Mouse (Mus musculus): Measurements from ENCODE around the gene Vmn2r39. TPM values are rescaled to one million over a fixed set of nuclear protein-coding genes. Genes with fewer than 3 reads are reported as not detected.
"Not testable (repeated sequence)": the region's sequence is repeated elsewhere in the genome, so short reads cannot be mapped to it uniquely, and the experiment has no call there.

The Vmn2r39 gene
- not detected in 2 replicates for polyA plus RNA-seq (2015; fragmentation: Nextera tagmentation; extraction: Ambion mirVana)

DNA sequence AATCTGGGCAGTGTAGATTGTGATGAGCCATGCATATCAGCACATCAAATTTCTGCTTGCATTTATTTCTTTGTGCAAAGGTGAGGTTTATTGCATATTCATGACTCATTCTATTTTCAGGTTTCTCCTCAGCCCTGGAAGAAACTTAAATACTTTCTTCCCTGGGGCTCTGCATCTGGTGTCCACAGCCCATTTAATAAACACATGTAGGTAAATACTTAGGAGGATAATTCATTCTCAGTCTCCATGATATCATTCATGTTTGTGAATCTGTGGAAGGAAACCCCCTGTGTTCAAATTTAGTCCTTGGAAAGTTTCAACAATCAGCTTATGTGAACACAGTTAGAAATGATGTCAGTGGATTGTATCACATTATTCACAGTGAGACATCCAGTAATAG lies at the start of gene Vmn2r39:
Gene Vmn2r39, minus strand, starts transcription at position 101 of the 400 bp plus-strand sequence.
- not testable (repeated sequence) for DNase-seq (ENCODE audit: low spot score)

- DNase-seq (ENCODE audit: low spot score), result not testable (repeated sequence)
Observed at GRCm38 (mm10) chr7:9065353-9065752, 34.8 kb upstream of the Vmn2r39 start.

Other genes with a start within 250 kb of the Vmn2r39 start
- gene Vmn2r40, start 99.4 kb downstream of the Vmn2r39 start, polyA plus RNA-seq (2015; fragmentation: Nextera tagmentation; extraction: Ambion mirVana), result not detected in 2 replicates
- not detected in 2 replicates for gene Vmn2r38, start 67.1 kb upstream of the Vmn2r39 start, polyA plus RNA-seq (2015; fragmentation: Nextera tagmentation; extraction: Ambion mirVana)
- gene Vmn2r37, start 192.9 kb upstream of the Vmn2r39 start, polyA plus RNA-seq (2015; fragmentation: Nextera tagmentation; extraction: Ambion mirVana), result not detected in 2 replicates

Data from thymus, postnatal 0 days (tissue).